Mouse (Mus musculus): ENCODE results near the gene AC124502.3.

Gene AC124502.3

GRCm38 (mm10) chr19:5058801-5059771, 20.4 kb downstream of the AC124502.3 start:
- WGBS: 29% methylated on average over 10 of the region's 10 CpGs

- WGBS: 45% methylated on average over 5 of the region's 5 CpGs
These were observed 22.0 kb downstream of the AC124502.3 start for GRCm38 (mm10) chr19:5060365-5061330.

- WGBS: 83% methylated on average over 5 of the region's 5 CpGs
These were observed 23.4 kb downstream of the AC124502.3 start for GRCm38 (mm10) chr19:5062041-5062440.

GRCm38 (mm10) chr19:5062446-5062845, 23.8 kb downstream of the AC124502.3 start:
- 84% methylated on average over 6 of the region's 6 CpGs for WGBS

- WGBS: 69% methylated on average over 7 of the region's 7 CpGs
These were observed 26.4 kb downstream of the AC124502.3 start for GRCm38 (mm10) chr19:5065104-5065503.

GRCm38 (mm10) chr19:5067040-5067799, 28.5 kb downstream of the AC124502.3 start:
- 35% methylated on average over 15 of the region's 15 CpGs for WGBS

GRCm38 (mm10) chr19:5067867-5068569, 29.3 kb downstream of the AC124502.3 start, which contains the start of gene Cd248:
Gene Cd248 (plus strand): TSS chr19:5068078.
- WGBS: 5% methylated on average over 52 of the region's 56 CpGs

- WGBS: 42% methylated on average over 21 of the region's 21 CpGs
These were observed 30.0 kb downstream of the AC124502.3 start for GRCm38 (mm10) chr19:5068570-5069234.

- 83% methylated on average over 5 of the region's 5 CpGs for WGBS
These were observed 30.8 kb downstream of the AC124502.3 start for GRCm38 (mm10) chr19:5069486-5069885.

GRCm38 (mm10) chr19:5069978-5070377, 31.3 kb downstream of the AC124502.3 start:
- 86% methylated on average over 7 of the region's 7 CpGs for WGBS

GRCm38 (mm10) chr19:5071077-5071476, 32.4 kb downstream of the AC124502.3 start:
- WGBS: 45% methylated on average over 11 of the region's 11 CpGs

- WGBS: 5% methylated on average over 40 of the region's 40 CpGs
These were observed 33.1 kb downstream of the AC124502.3 start for GRCm38 (mm10) chr19:5071545-5072369.

- WGBS: 5% methylated on average over 20 of the region's 20 CpGs
These were observed 33.8 kb downstream of the AC124502.3 start for GRCm38 (mm10) chr19:5072389-5073019.

- WGBS: 2% methylated on average over 15 of the region's 15 CpGs
These were observed 34.3 kb downstream of the AC124502.3 start for GRCm38 (mm10) chr19:5073028-5073427.

GRCm38 (mm10) chr19:5073518-5073917, 34.8 kb downstream of the AC124502.3 start:
- WGBS: 19% methylated on average over 5 of the region's 5 CpGs

- 89% methylated on average over 1 of the region's 1 CpGs for WGBS
These were observed 40.6 kb downstream of the AC124502.3 start for GRCm38 (mm10) chr19:5079279-5079678.

GRCm38 (mm10) chr19:5082005-5082404, 43.3 kb downstream of the AC124502.3 start:
- 51% methylated on average over 18 of the region's 18 CpGs for WGBS

GRCm38 (mm10) chr19:5082596-5082995, 43.9 kb downstream of the AC124502.3 start:
- WGBS: 65% methylated on average over 24 of the region's 24 CpGs

Data from cerebral cortex, adult 2 months (tissue).